Comparison of ENCODE assay signal across 11 mouse cellular contexts in the genomic region with DNA sequence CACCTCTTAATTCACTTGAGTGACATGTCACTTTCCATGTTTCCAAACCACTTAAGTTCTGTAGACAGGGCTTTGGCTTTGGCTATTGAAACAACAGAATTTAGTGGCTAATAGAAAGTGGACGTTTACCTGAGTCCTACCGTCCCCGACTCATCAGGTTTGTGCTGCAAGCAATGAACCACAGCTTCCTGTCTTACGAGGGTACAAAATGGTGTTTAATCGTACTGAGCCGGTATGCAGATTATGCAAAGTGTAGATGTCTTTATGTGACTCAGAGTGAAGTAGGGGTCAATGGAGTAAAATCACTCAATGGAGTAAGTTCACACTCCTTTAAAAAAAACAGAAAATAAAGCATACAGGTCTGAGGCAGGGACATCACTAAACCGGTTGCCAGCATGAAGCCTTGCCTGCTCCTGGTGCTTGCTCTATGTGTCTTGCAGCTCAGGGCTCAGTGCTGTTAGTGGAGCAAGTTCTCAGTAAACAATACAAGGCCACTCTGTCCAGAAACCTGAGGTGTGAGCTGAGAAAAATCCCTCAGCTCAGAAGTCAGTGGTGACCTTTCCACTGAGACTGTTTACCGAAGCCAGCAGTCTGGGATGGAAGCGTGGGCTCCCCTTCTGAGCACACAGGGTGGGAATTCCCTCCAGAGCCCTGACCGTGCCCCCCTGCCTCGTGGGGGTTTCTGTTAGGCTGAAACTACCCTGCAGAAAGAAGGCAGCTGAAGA.
DNase-seq lines count a peak whose midpoint lies in the region; ATAC-seq and TF ChIP-seq lines count a peak whose summit lies in the region.
"Had no signal": no experiment of that assay in that cellular context is flagged by ENCODE, and none has a peak within 500 bp of the region (broad histone marks: within the 10 kb centered on the region; RNA-seq: fewer than 3 reads in every experiment).

No protein-coding gene starts in this region.

- TF ChIP-seq CTCF in stomach, postnatal 0 days (IDR thresholded peaks at IDR 0.05; ENCODE audit: low read depth): no peak

- no peaks in the 10 kb centered on the region for H3K9me3 ChIP-seq in neural tube, embryonic 11.5 days (ENCODE audit: control insufficient read depth, low read length)
- H3K9me3 ChIP-seq in lung, embryonic 16.5 days (ENCODE audit: control insufficient read depth, low read length): no peaks in the 10 kb centered on the region
- H3K9me3 ChIP-seq in stomach, postnatal 0 days (ENCODE audit: control insufficient read depth, low read length): no peaks in the 10 kb centered on the region
- H3K9me3 ChIP-seq: heart, embryonic 15.5 days had no signal

- H3K36me3 ChIP-seq in neural tube, embryonic 11.5 days (ENCODE audit: control insufficient read depth, insufficient read depth, low read length): no peaks in the 10 kb centered on the region
- H3K36me3 ChIP-seq in lung, embryonic 16.5 days (ENCODE audit: control insufficient read depth, insufficient read depth, low read length): no peaks in the 10 kb centered on the region
- H3K36me3 ChIP-seq in stomach, postnatal 0 days (ENCODE audit: control insufficient read depth, insufficient read depth, low read length): no peaks in the 10 kb centered on the region
- H3K36me3 ChIP-seq: heart, embryonic 15.5 days had no signal

- no peak overlapping the region for H3K4me3 ChIP-seq in neural tube, embryonic 11.5 days (ENCODE audit: low read depth, low read length)
- no peak overlapping the region for H3K4me3 ChIP-seq in lung, embryonic 16.5 days (ENCODE audit: low read length)
- no peak overlapping the region for H3K4me3 ChIP-seq in stomach, postnatal 0 days (ENCODE audit: low read depth, low read length)
- H3K4me3 ChIP-seq: heart, embryonic 15.5 days had no signal

- 0 out of 2 replicates have a peak overlapping the region, but pooled peaks have one; percentile 23 for H3K9ac ChIP-seq in neural tube, embryonic 11.5 days (ENCODE audit: low read length)
- H3K9ac ChIP-seq in lung, embryonic 16.5 days (ENCODE audit: low read length): peak overlapping the region; percentile 3; the same call in 1 of the 2 replicates
- H3K9ac ChIP-seq in stomach, postnatal 0 days (ENCODE audit: low read length): peak overlapping the region; percentile 23; the same call in 1 of the 2 replicates
- H3K9ac ChIP-seq: heart, embryonic 15.5 days had no signal

- peak; percentile 51; the same call in 1 of the 2 replicates for ATAC-seq in neural tube, embryonic 11.5 days (ENCODE audit: insufficient read depth, low FRiP score, low TSS enrichment)
- peak; percentile 57; the same call in 1 of the 2 replicates for ATAC-seq in lung, embryonic 16.5 days (ENCODE audit: low read depth)
- ATAC-seq in stomach, postnatal 0 days (ENCODE audit: low FRiP score, low TSS enrichment): peak; percentile 68
- no peak for ATAC-seq in megakaryocyte-erythroid progenitor cell, adult 5-6 weeks (replicated peaks; ENCODE audit: low FRiP score, low TSS enrichment, poor library complexity, severe bottlenecking)

- peak overlapping the region; percentile 19 for H3K4me2 ChIP-seq in neural tube, embryonic 11.5 days (ENCODE audit: low read depth)
- peak overlapping the region; percentile 10 for H3K4me2 ChIP-seq in lung, embryonic 16.5 days (ENCODE audit: low read depth, low read length)
- H3K4me2 ChIP-seq in stomach, postnatal 0 days (replicated peaks; ENCODE audit: low read depth): peak overlapping the region; percentile 26; the same call in 1 of the 2 replicates
- H3K4me2 ChIP-seq: heart, embryonic 15.5 days had no signal

- TF ChIP-seq EP300 in stomach, postnatal 0 days (optimal IDR thresholded peaks at IDR 0.05): no peak

- DNase-seq in embryo, embryonic 10 days (ENCODE audit: low spot score): peak; percentile 14
- DNase-seq in embryo, embryonic 11 days: no peak
- DNase-seq in neural tube, embryonic 11.5 days (ENCODE audit: low spot score): peak; percentile 16
- DNase-seq in neural tube, embryonic 10.5 days (ENCODE audit: extremely low spot score, low spot score): no peak
- DNase-seq in stomach, postnatal 0 days (ENCODE audit: low spot score): peak; percentile 24
- no peak for DNase-seq in testis, postnatal 10 days (ENCODE audit: low spot score)
- DNase-seq: thymus, postnatal 36 days had no signal

- no peaks in the 10 kb centered on the region for H3K27me3 ChIP-seq in neural tube, embryonic 11.5 days (ENCODE audit: control insufficient read depth, insufficient read depth, low read length)
- no peaks in the 10 kb centered on the region for H3K27me3 ChIP-seq in lung, embryonic 16.5 days (ENCODE audit: control insufficient read depth, insufficient read depth, low read depth, low read length)
- H3K27me3 ChIP-seq in stomach, postnatal 0 days (ENCODE audit: control insufficient read depth, insufficient read depth, low read length): no peaks in the 10 kb centered on the region
- H3K27me3 ChIP-seq: heart, embryonic 15.5 days had no signal

- WGBS in neural tube, embryonic 11.5 days: 29% methylated on average over 11 of the region's 11 CpGs
- WGBS in lung, embryonic 16.5 days: 27% methylated on average over 11 of the region's 11 CpGs
- WGBS in stomach, postnatal 0 days: 34% methylated on average over 11 of the region's 11 CpGs

- peak overlapping the region; percentile 40 for H3K27ac ChIP-seq in neural tube, embryonic 11.5 days (ENCODE audit: low read depth, low read length)
- H3K27ac ChIP-seq in lung, embryonic 16.5 days (ENCODE audit: low read length): peak overlapping the region; percentile 71
- peak overlapping the region; percentile 83 for H3K27ac ChIP-seq in stomach, postnatal 0 days (replicated peaks)
- H3K27ac ChIP-seq: heart, embryonic 15.5 days; macrophage had no signal

- peaks cover 13% of the 10 kb centered on the region for H3K4me1 ChIP-seq in neural tube, embryonic 11.5 days (ENCODE audit: control insufficient read depth, insufficient read depth, low read length)
- H3K4me1 ChIP-seq in lung, embryonic 16.5 days (replicated peaks; ENCODE audit: control insufficient read depth, insufficient read depth, low read length): peaks cover 26% of the 10 kb centered on the region
- H3K4me1 ChIP-seq in stomach, postnatal 0 days (replicated peaks; ENCODE audit: control insufficient read depth, insufficient read depth): peaks cover 6% of the 10 kb centered on the region; the same call in 1 of the 2 replicates

Comparison
In these comparisons a context has a peak if more than half of its experiments do, and no peak if none do; other contexts are left out.
1. DNase-seq: peak in embryo, embryonic 10 days (single experiment), neural tube, embryonic 11.5 days (single experiment) and stomach, postnatal 0 days (single experiment); none in embryo, embryonic 11 days (single experiment), neural tube, embryonic 10.5 days (single experiment) and testis, postnatal 10 days (single experiment).
2. Peak in every context shown above with its lines, with median percentiles within 50 percentile points of each other: H3K27ac ChIP-seq, H3K4me2 ChIP-seq and H3K9ac ChIP-seq.